ENCODE assay signal across 8 mouse cellular contexts in the genomic region with DNA sequence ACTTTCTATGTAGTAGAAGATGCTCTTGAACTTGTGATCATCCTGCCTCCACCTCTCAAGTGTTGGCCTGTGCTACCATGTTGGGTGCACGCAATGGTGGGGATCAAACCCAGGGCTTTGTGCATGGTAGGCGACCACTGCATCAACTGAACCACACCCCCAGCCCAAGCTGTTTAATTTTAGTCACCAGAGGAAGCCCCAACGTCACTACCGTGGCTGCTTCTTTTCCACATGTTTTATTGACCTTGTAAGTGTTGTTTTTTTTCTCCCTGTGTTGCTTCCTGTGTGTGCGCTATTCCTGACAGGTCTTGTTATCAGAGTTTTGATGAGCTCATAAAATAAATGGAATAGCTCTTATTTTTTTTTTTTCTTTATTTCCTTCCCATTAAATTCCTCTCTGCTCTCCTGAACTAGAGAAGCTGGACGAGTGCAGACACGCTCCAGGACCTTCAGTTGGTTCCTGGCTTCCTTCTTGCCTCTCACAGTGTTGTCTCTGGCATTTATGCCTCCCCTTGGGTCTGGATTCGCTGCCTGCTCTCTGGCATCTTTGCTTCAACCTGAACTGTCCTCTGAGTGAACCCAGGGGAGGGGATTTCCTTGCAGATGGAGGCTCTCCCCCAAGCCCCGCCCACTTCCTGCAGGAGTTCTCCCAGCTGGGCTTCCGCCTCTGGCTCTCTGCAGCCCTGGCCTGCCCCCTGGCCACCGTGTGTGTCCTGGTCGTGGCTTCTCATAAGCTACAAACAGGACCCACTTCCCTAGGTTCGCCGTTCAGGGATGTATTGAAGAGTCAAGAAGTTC.
DNase-seq lines count a peak whose midpoint lies in the region; ATAC-seq lines count a peak whose summit lies in the region.

No protein-coding gene starts in this region.

- WGBS in liver, embryonic 13.5 days (ENCODE audit: insufficient replicate concordance): 20% methylated on average over 14 of the region's 14 CpGs

- ATAC-seq in liver, embryonic 13.5 days (ENCODE audit: low read depth): 0 out of 2 replicates have a peak, but pooled peaks have one; percentile 39

- no peak overlapping the region for H3K4me2 ChIP-seq in liver, embryonic 13.5 days

- peak; percentile 24 for DNase-seq in 3134 (ENCODE audit: extremely low read depth, insufficient read length, low spot score)
- DNase-seq in MN1 (ENCODE audit: low spot score): peak; percentile 81
- DNase-seq in forelimb bud, embryonic 11.5 days (ENCODE audit: low read depth, low spot score): peak; percentile 78
- peak; percentile 52 for DNase-seq in hindlimb bud, embryonic 11.5 days (ENCODE audit: extremely low spot score, low read depth, low spot score)
- peak; percentile 18 for DNase-seq in liver, embryonic 13.5 days
- DNase-seq in retina, embryonic 14.5 days (ENCODE audit: low spot score): peak; percentile 51
- peak; percentile 57 to 77 for DNase-seq in urinary bladder, postnatal 36 days (ENCODE audit: low spot score in 2 of 2)
- DNase-seq in layer of hippocampus, postnatal 25 days (ENCODE audit: extremely low spot score in 1 of 2, low spot score in 1 of 2): no peak

- no peak overlapping the region for H3K4me3 ChIP-seq in liver, embryonic 13.5 days (replicated peaks)

- no peaks in the 10 kb centered on the region for H3K9me3 ChIP-seq in liver, embryonic 13.5 days (replicated peaks)

- H3K9ac ChIP-seq in liver, embryonic 13.5 days: no peak overlapping the region

- no peaks in the 10 kb centered on the region for H3K27me3 ChIP-seq in liver, embryonic 13.5 days

- H3K27ac ChIP-seq in liver, embryonic 13.5 days: no peak overlapping the region

- H3K4me1 ChIP-seq in liver, embryonic 13.5 days (replicated peaks): no peaks in the 10 kb centered on the region

- no peaks in the 10 kb centered on the region for H3K36me3 ChIP-seq in liver, embryonic 13.5 days

Comparison
In these comparisons a context has a peak if more than half of its experiments do, and no peak if none do; other contexts are left out.
1. DNase-seq: peak in 3134 (single experiment), MN1 (single experiment), forelimb bud, embryonic 11.5 days (single experiment), hindlimb bud, embryonic 11.5 days (single experiment), liver, embryonic 13.5 days (single experiment), retina, embryonic 14.5 days (single experiment) and urinary bladder, postnatal 36 days (2 of 2); none in layer of hippocampus, postnatal 25 days (0 of 2).